8 mouse cellular contexts compared by ENCODE assay signal in genomic region chr9:7763614-7764300, GRCm38 (mm10). TPM values are rescaled to one million over a fixed set of nuclear protein-coding genes. Genes with fewer than 3 reads are reported as not detected.
DNase-seq lines count a peak whose midpoint lies in the region; ATAC-seq lines count a peak whose summit lies in the region.

Gene Tmem123, plus strand, starts transcription at chr9:7764041.

- intact Hi-C loops in gastrocnemius, postnatal 14 days (cut with DNase I; ENCODE audit: low total_unique reads): no loop called here
- intact Hi-C loops in left cerebral cortex, postnatal 10 days (cut with DNase I): no loop called here

- ATAC-seq in inflammation-experienced regulatory T-cells, adult 6 months: peak; percentile 81
- ATAC-seq in megakaryocyte-erythroid progenitor cell, adult 5-6 weeks (replicated peaks; ENCODE audit: low FRiP score, low TSS enrichment, poor library complexity, severe bottlenecking): peak; percentile 93

- DNase-seq in adrenal gland, adult (ENCODE audit: inconsistent age in 2 of 2, low spot score in 1 of 2): peak; percentile 100
- peak; percentile 100 for DNase-seq in embryo, embryonic 10.5 days (ENCODE audit: low spot score)
- peak; percentile 100 for DNase-seq in gastrocnemius, postnatal 14 days
- peak; percentile 85 to 99 for DNase-seq in left cerebral cortex, postnatal 10 days (ENCODE audit: extremely low spot score in 1 of 2, low spot score in 2 of 2)
- DNase-seq in right cerebral cortex, postnatal 25 days: peak; percentile 93
- peak; percentile 99 for DNase-seq in urinary bladder, postnatal 4 days (ENCODE audit: low spot score in 2 of 2)

RNA-seq across cellular contexts. Expression of gene Tmem123, which starts in this region (rescaled TPM):
- total RNA-seq in gastrocnemius, postnatal 14 days (2021): 10 to 100 TPM; 23.1 to 26.7 TPM
- polyA plus RNA-seq in inflammation-experienced regulatory T-cells, adult 6 months (2017; shearing (Covaris generic)): 100 to 1,000 TPM in 1 of 3 experiments, 10 to 100 TPM in 2; 64.0 to 129 (median 94.3) TPM
- 1 to 10 TPM; 7.8 to 9.2 TPM for total RNA-seq in left cerebral cortex, postnatal 10 days (2021)
- 67.7 and 78.9 TPM in 2 replicates for total RNA-seq in megakaryocyte-erythroid progenitor cell, adult 5-6 weeks (2014; fragmentation: Nextera tagmentation)
- total RNA-seq in megakaryocyte-erythroid progenitor cell, adult 5-6 weeks (2017): 131 and 161 TPM in 2 replicates

Comparison
In these comparisons a context has a peak if more than half of its experiments do, and no peak if none do; other contexts are left out.
1. Peak in every context shown above with its lines: DNase-seq and ATAC-seq.